Mouse (Mus musculus) hematopoietic stem cell, adult 5-6 weeks (primary cell): ENCODE data around the gene Ccr6. TPM values are rescaled to one million over a fixed set of nuclear protein-coding genes. Genes with fewer than 3 reads are reported as not detected.
A peak's percentile ranks its signal among the peaks of the same experiment; 100 is the strongest.
"Not testable (repeated sequence)": the region's sequence is repeated elsewhere in the genome, so short reads cannot be mapped to it uniquely, and the experiment has no call there.

Source experiments
- ATAC-seq, 2 experiments: fragments of 125-278 bp in 1 of 2; replicated peaks in 1 of 2; 2 replicates each; pipeline ENCODE4 v1.8.0; 2016 to 2017; ENCODE audit warnings: inconsistent platforms in 2 of 2, mild to moderate bottlenecking in 2 of 2, moderate number of reproducible peaks in 2 of 2, low read depth in 1 of 2, moderate TSS enrichment in 1 of 2; ENCODE audit not compliant: low FRiP score in 2 of 2, poor library complexity in 2 of 2, severe bottlenecking in 2 of 2, insufficient read depth in 1 of 2, low TSS enrichment in 1 of 2
- total RNA-seq: library from RNA; stranded (forward); fragments of 172-1452, 232-1000 nt; gene quantifications from 2 replicates; pipeline ENCODE4 v1.2.3, GENCODE M21; 2017

Gene Ccr6
- total RNA-seq: not detected in 2 replicates

- ATAC-seq: no peak
These were observed at the start of gene Ccr6 for GRCm38 (mm10) chr17:8235743-8236142. TSS of gene Ccr6 (plus strand) at chr17:8236043.

- no peak for ATAC-seq
These were observed 42.2 kb upstream of the Ccr6 start for GRCm38 (mm10) chr17:8193678-8194077.

- ATAC-seq: peak; percentile 52 to 61
These were observed 40.0 kb upstream of the Ccr6 start for GRCm38 (mm10) chr17:8195685-8196376.

GRCm38 (mm10) chr17:8197652-8198051 is 38.2 kb upstream of the Ccr6 start:
- ATAC-seq: no peak

GRCm38 (mm10) chr17:8199067-8199935 is 36.5 kb upstream of the Ccr6 start:
- peak; percentile 83 to 85 for ATAC-seq

- no peak for ATAC-seq
These were observed 35.9 kb upstream of the Ccr6 start for GRCm38 (mm10) chr17:8199936-8200330.

- ATAC-seq: no peak
These were observed 32.4 kb upstream of the Ccr6 start for GRCm38 (mm10) chr17:8203487-8203886.

- not testable (repeated sequence) for ATAC-seq
These were observed 30.6 kb upstream of the Ccr6 start for GRCm38 (mm10) chr17:8205221-8205631.

GRCm38 (mm10) chr17:8206691-8207090 is 29.2 kb upstream of the Ccr6 start:
- no peak for ATAC-seq

- ATAC-seq: no peak
These were observed 26.1 kb upstream of the Ccr6 start for GRCm38 (mm10) chr17:8209696-8210095.

GRCm38 (mm10) chr17:8210170-8210569 is 25.7 kb upstream of the Ccr6 start:
- no peak for ATAC-seq

- ATAC-seq: peak; percentile 51 to 52; a peak in 2 of 4 replicates
These were observed 25.2 kb upstream of the Ccr6 start for GRCm38 (mm10) chr17:8210675-8211074.

GRCm38 (mm10) chr17:8211399-8211798 is 24.4 kb upstream of the Ccr6 start:
- ATAC-seq: no peak

GRCm38 (mm10) chr17:8214369-8214768 is 21.5 kb upstream of the Ccr6 start:
- ATAC-seq: peak; percentile 62 to 76

GRCm38 (mm10) chr17:8215016-8215745 is 20.7 kb upstream of the Ccr6 start:
- no peak for ATAC-seq

- no peak for ATAC-seq
These were observed 12.6 kb upstream of the Ccr6 start for GRCm38 (mm10) chr17:8223225-8223624.

- no peak for ATAC-seq
These were observed 11.8 kb upstream of the Ccr6 start for GRCm38 (mm10) chr17:8224072-8224471.

GRCm38 (mm10) chr17:8225166-8225565 is 10.7 kb upstream of the Ccr6 start:
- no peak for ATAC-seq
